Mouse (Mus musculus): ENCODE measurements at regions not wholly inside any gene's neighbourhood (a gene's known extent, or its start where the extent isn't known, plus 50 kb on each side); places are given as distances from the start of the nearest gene placed in this dataset.

- no peaks in the 10 kb centered on the region for H3K9me3 ChIP-seq (ENCODE audit: low read length)
- 88% methylated on average over 4 of the region's 4 CpGs for WGBS
- H3K4me1 ChIP-seq (ENCODE audit: insufficient read depth) = 0 out of 2 replicates have a peak, but pooled peaks cover 5% of the 10 kb centered on the region
- ATAC-seq = no peak
- no peak overlapping the region for H3K4me3 ChIP-seq (ENCODE audit: low read depth, low read length)
- H3K4me2 ChIP-seq (ENCODE audit: low read depth) = no peak overlapping the region
- H3K36me3 ChIP-seq (ENCODE audit: insufficient read depth) = no peaks in the 10 kb centered on the region
- DNase-seq = no peak
- H3K9ac ChIP-seq = no peak overlapping the region
- H3K27me3 ChIP-seq (ENCODE audit: insufficient read depth, low read length) = no peaks in the 10 kb centered on the region
- H3K27ac ChIP-seq (ENCODE audit: low read depth, low read length) = no peak overlapping the region
- TF ChIP-seq CTCF (IDR thresholded peaks at IDR 0.05; ENCODE audit: low read depth) = no peak
These were observed 69.9 kb downstream of the Atp6v1g3 start for GRCm38 (mm10) chr1:138343451-138343850.

DNA sequence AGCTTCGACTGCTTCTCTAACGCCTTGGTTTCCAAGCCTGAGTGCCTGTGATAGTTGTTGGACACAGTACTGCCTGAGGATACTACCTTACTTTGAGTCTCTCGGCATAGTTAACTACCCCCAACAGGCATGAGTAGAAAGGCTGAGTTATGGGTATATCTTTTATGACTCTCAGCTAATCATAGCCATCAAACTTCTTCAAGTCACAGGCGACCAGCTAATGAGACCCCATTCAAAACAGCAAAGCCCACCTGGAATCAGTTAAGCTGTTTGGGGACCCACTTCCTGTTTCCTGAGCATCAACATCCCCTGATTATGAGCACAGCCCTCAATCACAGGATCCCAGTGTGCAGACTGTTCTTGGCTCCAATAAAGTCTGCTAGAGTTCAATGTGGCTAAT, 71.4 kb downstream of the Atp6v1g3 start:
- no peak for ATAC-seq
- H3K36me3 ChIP-seq (ENCODE audit: insufficient read depth) = no peaks in the 10 kb centered on the region
- DNase-seq = no peak
- no peaks in the 10 kb centered on the region for H3K9me3 ChIP-seq (ENCODE audit: low read length)
- H3K27me3 ChIP-seq (ENCODE audit: insufficient read depth, low read length) = no peaks in the 10 kb centered on the region
- no peak overlapping the region for H3K27ac ChIP-seq (ENCODE audit: low read depth, low read length)
- 0 out of 2 replicates have a peak, but pooled peaks cover 5% of the 10 kb centered on the region for H3K4me1 ChIP-seq (ENCODE audit: insufficient read depth)
- no peak overlapping the region for H3K9ac ChIP-seq
- 88% methylated on average over 4 of the region's 4 CpGs for WGBS
- no peak for TF ChIP-seq CTCF (IDR thresholded peaks at IDR 0.05; ENCODE audit: low read depth)
- no peak overlapping the region for H3K4me2 ChIP-seq (ENCODE audit: low read depth)
- H3K4me3 ChIP-seq (ENCODE audit: low read depth, low read length) = no peak overlapping the region

GRCm38 (mm10) chr1:138345992-138346391, 72.5 kb downstream of the Atp6v1g3 start:
- H3K4me2 ChIP-seq (ENCODE audit: low read depth) = peak overlapping the region; percentile 47
- no peaks in the 10 kb centered on the region for H3K9me3 ChIP-seq (ENCODE audit: low read length)
- peak overlapping the region; percentile 23; the same call in 1 of the 2 replicates for H3K9ac ChIP-seq
- WGBS = 3% methylated on average over 10 of the region's 10 CpGs
- peak overlapping the region; percentile 35 for H3K4me3 ChIP-seq (ENCODE audit: low read depth, low read length)
- no peaks in the 10 kb centered on the region for H3K36me3 ChIP-seq (ENCODE audit: insufficient read depth)
- 0 out of 2 replicates have a peak overlapping the region, but pooled peaks have one; percentile 22 for H3K27ac ChIP-seq (ENCODE audit: low read depth, low read length)
- 0 out of 2 replicates have a peak, but pooled peaks cover 5% of the 10 kb centered on the region for H3K4me1 ChIP-seq (ENCODE audit: insufficient read depth)
- DNase-seq = peak; percentile 62
- ATAC-seq = peak; percentile 92
- TF ChIP-seq CTCF (IDR thresholded peaks at IDR 0.05; ENCODE audit: low read depth) = no peak
- H3K27me3 ChIP-seq (ENCODE audit: insufficient read depth, low read length) = no peaks in the 10 kb centered on the region

GRCm38 (mm10) chr1:138346904-138347303, 73.4 kb downstream of the Atp6v1g3 start:
- no peaks in the 10 kb centered on the region for H3K9me3 ChIP-seq (ENCODE audit: low read length)
- H3K36me3 ChIP-seq (ENCODE audit: insufficient read depth) = no peaks in the 10 kb centered on the region
- WGBS = 65% methylated on average over 5 of the region's 5 CpGs
- H3K4me3 ChIP-seq (ENCODE audit: low read depth, low read length) = no peak overlapping the region
- no peak overlapping the region for H3K27ac ChIP-seq (ENCODE audit: low read depth, low read length)
- DNase-seq = no peak
- no peaks in the 10 kb centered on the region for H3K27me3 ChIP-seq (ENCODE audit: insufficient read depth, low read length)
- no peak for TF ChIP-seq CTCF (IDR thresholded peaks at IDR 0.05; ENCODE audit: low read depth)
- H3K4me2 ChIP-seq (ENCODE audit: low read depth) = no peak overlapping the region
- no peak overlapping the region for H3K9ac ChIP-seq
- 0 out of 2 replicates have a peak, but pooled peaks cover 5% of the 10 kb centered on the region for H3K4me1 ChIP-seq (ENCODE audit: insufficient read depth)
- no peak for ATAC-seq

GRCm38 (mm10) chr1:138348447-138348846, 74.9 kb downstream of the Atp6v1g3 start:
- WGBS = 37% methylated on average over 6 of the region's 6 CpGs
- Histone ChIP-seq H3K27ac (ENCODE audit: low read depth, low read length) (no peak overlapping the region), H3K4me1 (ENCODE audit: insufficient read depth) (0 out of 2 replicates have a peak, but pooled peaks cover 5% of the 10 kb centered on the region), H3K9ac (no peak overlapping the region), H3K4me3 (ENCODE audit: low read depth, low read length) (no peak overlapping the region), H3K4me2 (ENCODE audit: low read depth) (no peak overlapping the region), H3K9me3 (ENCODE audit: low read length) (no peaks in the 10 kb centered on the region), H3K36me3 (ENCODE audit: insufficient read depth) (no peaks in the 10 kb centered on the region), H3K27me3 (ENCODE audit: insufficient read depth, low read length) (no peaks in the 10 kb centered on the region)
- ATAC-seq = no peak
- no peak for DNase-seq
- no peak for TF ChIP-seq CTCF (IDR thresholded peaks at IDR 0.05; ENCODE audit: low read depth)

GRCm38 (mm10) chr1:138349099-138349498, 75.6 kb downstream of the Atp6v1g3 start:
- H3K27me3 ChIP-seq (ENCODE audit: insufficient read depth, low read length) = no peaks in the 10 kb centered on the region
- ATAC-seq = no peak
- H3K4me2 ChIP-seq (ENCODE audit: low read depth) = no peak overlapping the region
- no peaks in the 10 kb centered on the region for H3K36me3 ChIP-seq (ENCODE audit: insufficient read depth)
- H3K4me1 ChIP-seq (ENCODE audit: insufficient read depth) = 0 out of 2 replicates have a peak, but pooled peaks cover 5% of the 10 kb centered on the region
- H3K9me3 ChIP-seq (ENCODE audit: low read length) = no peaks in the 10 kb centered on the region
- H3K27ac ChIP-seq (ENCODE audit: low read depth, low read length) = no peak overlapping the region
- WGBS = 75% methylated on average over 2 of the region's 2 CpGs
- no peak overlapping the region for H3K9ac ChIP-seq
- no peak for DNase-seq
- no peak for TF ChIP-seq CTCF (IDR thresholded peaks at IDR 0.05; ENCODE audit: low read depth)
- H3K4me3 ChIP-seq (ENCODE audit: low read depth, low read length) = no peak overlapping the region

GRCm38 (mm10) chr1:138356407-138356806, 82.9 kb downstream of the Atp6v1g3 start:
- Histone ChIP-seq H3K4me1 (ENCODE audit: insufficient read depth) (no peaks in the 10 kb centered on the region), H3K9me3 (ENCODE audit: low read length) (no peaks in the 10 kb centered on the region), H3K4me3 (ENCODE audit: low read depth, low read length) (no peak overlapping the region), H3K27me3 (ENCODE audit: insufficient read depth, low read length) (no peaks in the 10 kb centered on the region), H3K9ac (no peak overlapping the region), H3K4me2 (ENCODE audit: low read depth) (no peak overlapping the region), H3K27ac (ENCODE audit: low read depth, low read length) (no peak overlapping the region), H3K36me3 (ENCODE audit: insufficient read depth) (no peaks in the 10 kb centered on the region)
- ATAC-seq = no peak
- 63% methylated on average over 1 of the region's 1 CpGs for WGBS
- no peak for TF ChIP-seq CTCF (IDR thresholded peaks at IDR 0.05; ENCODE audit: low read depth)
- no peak for DNase-seq
